Mouse (Mus musculus): Measurements from ENCODE around the gene A930004D18Rik.

- TF ChIP-seq CTCF (conservative IDR thresholded peaks at IDR 0.05; ENCODE audit: low read length) (no peak), NANOG (IDR thresholded peaks at IDR 0.05; ENCODE audit: borderline replicate concordance, low read length) (no peak)
Observed at GRCm38 (mm10) chr2:17989562-17989961, 48.0 kb downstream of the A930004D18Rik start.
